Comparison of ENCODE assay signal across 11 mouse cellular contexts in genomic region chr6:87502831-87503286, GRCm38 (mm10). TPM values are rescaled to one million over a fixed set of nuclear protein-coding genes. Genes with fewer than 3 reads are reported as not detected.
DNase-seq lines count a peak whose midpoint lies in the region; ATAC-seq and TF ChIP-seq lines count a peak whose summit lies in the region.
"Had no signal": no experiment of that assay in that cellular context is flagged by ENCODE, and none has a peak within 500 bp of the region (broad histone marks: within the 10 kb centered on the region; RNA-seq: fewer than 3 reads in every experiment).

No protein-coding gene starts in this region.

- no peak overlapping the region for H3K27ac ChIP-seq in embryonic facial prominence, embryonic 14.5 days (replicated peaks; ENCODE audit: low read depth, low read length)
- H3K27ac ChIP-seq in embryonic facial prominence, embryonic 10.5 days (replicated peaks), result no peak overlapping the region
- H3K27ac ChIP-seq in liver, embryonic 14.5 days, result no peak overlapping the region
- H3K27ac ChIP-seq in intestine, embryonic 15.5 days, result no peak overlapping the region
- H3K27ac ChIP-seq: kidney, postnatal 0 days had no signal

- TF ChIP-seq CTCF in liver, embryonic 14.5 days (IDR thresholded peaks at IDR 0.05; ENCODE audit: low read depth), result no peak

- no peak overlapping the region for H3K4me3 ChIP-seq in embryonic facial prominence, embryonic 14.5 days (ENCODE audit: low read depth, low read length)
- no peak overlapping the region for H3K4me3 ChIP-seq in embryonic facial prominence, embryonic 10.5 days
- no peak overlapping the region for H3K4me3 ChIP-seq in liver, embryonic 14.5 days (ENCODE audit: insufficient read depth in 1 of 2, low read depth in 2 of 2, low read length in 2 of 2)
- H3K4me3 ChIP-seq in intestine, embryonic 15.5 days (replicated peaks), result no peak overlapping the region

- ATAC-seq in embryonic facial prominence, embryonic 14.5 days (ENCODE audit: low read depth), result no peak
- ATAC-seq in liver, embryonic 14.5 days (ENCODE audit: insufficient read depth), result peak; percentile 31; the same call in 1 of the 2 replicates
- no peak for ATAC-seq in intestine, embryonic 15.5 days
- ATAC-seq: forebrain, embryonic 16.5 days had no signal

- no peaks in the 10 kb centered on the region for H3K36me3 ChIP-seq in embryonic facial prominence, embryonic 14.5 days (ENCODE audit: control insufficient read depth, insufficient read depth, low read length)
- H3K36me3 ChIP-seq in embryonic facial prominence, embryonic 10.5 days (replicated peaks), result no peaks in the 10 kb centered on the region
- H3K36me3 ChIP-seq in liver, embryonic 14.5 days (replicated peaks; ENCODE audit: control insufficient read depth, insufficient read depth, low read depth), result no peaks in the 10 kb centered on the region
- no peaks in the 10 kb centered on the region for H3K36me3 ChIP-seq in intestine, embryonic 15.5 days

- H3K4me2 ChIP-seq in embryonic facial prominence, embryonic 14.5 days (ENCODE audit: low read depth, low read length), result no peak overlapping the region
- no peak overlapping the region for H3K4me2 ChIP-seq in liver, embryonic 14.5 days (ENCODE audit: low read depth)
- H3K4me2 ChIP-seq in intestine, embryonic 15.5 days (replicated peaks), result no peak overlapping the region

- peak; percentile 13 for DNase-seq in embryonic facial prominence, embryonic 14.5 days (ENCODE audit: low spot score)
- no peak for DNase-seq in embryonic facial prominence, embryonic 10.5 days (ENCODE audit: low spot score)
- DNase-seq in B cell, adult 2 months, result peak; percentile 82 to 84
- peak in 1 of 3 experiments; percentile 46 for DNase-seq in liver, embryonic 14.5 days (ENCODE audit: low read depth in 3 of 3, low spot score in 3 of 3)
- peak; percentile 87 to 89 for DNase-seq in natural killer cell, adult 2 months (ENCODE audit: low spot score in 2 of 2)
- no peak for DNase-seq in cerebellum, postnatal 10 days
- no peak for DNase-seq in gastrocnemius, postnatal 25 days

- H3K9me3 ChIP-seq in embryonic facial prominence, embryonic 14.5 days (ENCODE audit: control insufficient read depth, low read length), result no peaks in the 10 kb centered on the region
- H3K9me3 ChIP-seq in embryonic facial prominence, embryonic 10.5 days, result no peaks in the 10 kb centered on the region
- no peaks in the 10 kb centered on the region for H3K9me3 ChIP-seq in liver, embryonic 14.5 days (ENCODE audit: control insufficient read depth, low read length)
- H3K9me3 ChIP-seq in intestine, embryonic 15.5 days, result no peaks in the 10 kb centered on the region

- no peak overlapping the region for H3K9ac ChIP-seq in embryonic facial prominence, embryonic 14.5 days (ENCODE audit: low read depth, low read length)
- H3K9ac ChIP-seq in liver, embryonic 14.5 days (replicated peaks), result no peak overlapping the region
- no peak overlapping the region for H3K9ac ChIP-seq in intestine, embryonic 15.5 days

- WGBS in embryonic facial prominence, embryonic 14.5 days, result 75% methylated on average over 10 of the region's 10 CpGs
- WGBS in embryonic facial prominence, embryonic 10.5 days, result 82% methylated on average over 10 of the region's 10 CpGs
- WGBS in liver, embryonic 14.5 days (ENCODE audit: insufficient replicate concordance), result 18% methylated on average over 10 of the region's 10 CpGs
- 64% methylated on average over 10 of the region's 10 CpGs for WGBS in intestine, embryonic 15.5 days

- H3K27me3 ChIP-seq in embryonic facial prominence, embryonic 14.5 days (replicated peaks; ENCODE audit: control insufficient read depth, insufficient read depth, low read length), result no peaks in the 10 kb centered on the region
- H3K27me3 ChIP-seq in embryonic facial prominence, embryonic 10.5 days (replicated peaks; ENCODE audit: low read depth, poor library complexity, severe bottlenecking), result no peaks in the 10 kb centered on the region
- no peaks in the 10 kb centered on the region for H3K27me3 ChIP-seq in liver, embryonic 14.5 days (ENCODE audit: control insufficient read depth, insufficient read depth, low read length)
- H3K27me3 ChIP-seq in intestine, embryonic 15.5 days (replicated peaks), result no peaks in the 10 kb centered on the region

- H3K4me1 ChIP-seq in embryonic facial prominence, embryonic 14.5 days (ENCODE audit: control insufficient read depth, insufficient read depth, low read length), result peaks cover 10% of the 10 kb centered on the region
- peaks cover 22% of the 10 kb centered on the region for H3K4me1 ChIP-seq in embryonic facial prominence, embryonic 10.5 days
- H3K4me1 ChIP-seq in liver, embryonic 14.5 days (replicated peaks; ENCODE audit: control insufficient read depth in 2 of 2, insufficient read depth in 2 of 2, low read length in 1 of 2), result peaks cover 0 to 15% of the 10 kb centered on the region in 2 experiments; a peak in 3 of 4 replicates
- H3K4me1 ChIP-seq in intestine, embryonic 15.5 days (replicated peaks), result no peaks in the 10 kb centered on the region

- TF ChIP-seq EP300 in liver, embryonic 14.5 days (IDR thresholded peaks at IDR 0.05; ENCODE audit: low read depth), result no peak

RNA-seq across cellular contexts. Expression of gene Arhgap25, which starts 30.2 kb away (rescaled TPM):
- 4.9 and 6.3 TPM in 2 replicates for polyA plus RNA-seq in embryonic facial prominence, embryonic 14.5 days (2014; fragmentation: Nextera tagmentation; extraction: Ambion mirVana)
- polyA plus RNA-seq in embryonic facial prominence, embryonic 10.5 days (2016; fragmentation: Nextera tagmentation; extraction: Ambion mirVana), result 3.2 and 3.4 TPM in 2 replicates
- polyA plus RNA-seq in liver, embryonic 14.5 days (2012; rRNA removed), result 1.2 and 1.5 TPM in 2 replicates
- 2.3 and 2.6 TPM in 2 replicates for polyA plus RNA-seq in liver, embryonic 14.5 days (2014; fragmentation: Nextera tagmentation; extraction: Ambion mirVana)
- total RNA-seq in gastrocnemius, postnatal 25 days (2021), result 1 to 10 TPM in 1 of 2 experiments, under 1 TPM in 1; 0.82 to 1.3 TPM
- polyA plus RNA-seq in intestine, embryonic 15.5 days (2015; fragmentation: Nextera tagmentation; extraction: Ambion mirVana), result 3.4 TPM in 2 replicates
- polyA plus RNA-seq: C2C12 had no signal

Comparison
In these comparisons a context has a peak if more than half of its experiments do, and no peak if none do; other contexts are left out.
1. DNase-seq: peak in embryonic facial prominence, embryonic 14.5 days (single experiment), B cell, adult 2 months (2 of 2) and natural killer cell, adult 2 months (2 of 2); none in embryonic facial prominence, embryonic 10.5 days (single experiment), cerebellum, postnatal 10 days (0 of 2) and gastrocnemius, postnatal 25 days (single experiment).